Mouse (Mus musculus) kidney, adult 9 months (tissue): Measurements from ENCODE around the gene Gpa33.

Experiments used
- DNase-seq: peaks from one replicate; pipeline ENCODE4 v3.0.0; 2022

The Gpa33 gene

DNA sequence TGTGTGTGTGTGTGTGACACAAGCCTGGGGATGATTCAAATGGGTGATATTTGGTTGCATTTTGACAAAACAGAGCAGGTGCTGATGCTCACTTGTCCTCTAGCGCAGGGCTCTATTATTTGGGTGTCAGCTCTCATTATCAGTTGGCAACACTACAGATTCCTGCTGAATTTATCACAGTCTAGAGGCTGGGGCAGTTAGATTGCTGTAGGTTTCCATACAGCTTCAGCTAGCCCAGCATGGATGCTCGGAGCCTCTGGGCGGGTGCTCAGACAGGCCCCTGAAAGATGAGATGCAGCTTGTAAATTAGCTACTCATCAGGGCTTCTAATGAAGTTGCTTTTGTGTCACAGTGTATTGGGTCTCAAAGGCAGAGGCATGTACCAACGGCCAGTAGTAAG lies 37.4 kb downstream of the Gpa33 start:
- no peak for DNase-seq

DNA sequence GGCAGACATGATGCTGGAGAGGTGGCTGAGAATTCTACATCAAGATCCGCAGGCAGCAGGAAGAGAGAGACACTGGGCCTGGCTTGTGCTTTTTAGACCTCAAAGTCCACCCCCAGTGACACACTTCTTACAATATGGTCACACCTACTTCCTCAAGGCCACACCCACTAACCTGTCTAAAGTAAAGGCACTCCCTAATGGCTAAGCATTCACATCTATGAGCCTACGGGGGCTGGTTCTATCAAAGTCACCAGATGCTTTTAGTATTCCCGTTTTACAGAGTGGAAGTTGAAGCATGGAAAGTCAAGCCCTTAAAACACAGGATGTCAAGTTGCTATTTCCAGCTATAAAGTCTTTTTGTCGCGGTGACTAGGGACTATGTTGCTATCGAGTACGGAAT lies 38.0 kb downstream of the Gpa33 start:
- no peak for DNase-seq

DNA sequence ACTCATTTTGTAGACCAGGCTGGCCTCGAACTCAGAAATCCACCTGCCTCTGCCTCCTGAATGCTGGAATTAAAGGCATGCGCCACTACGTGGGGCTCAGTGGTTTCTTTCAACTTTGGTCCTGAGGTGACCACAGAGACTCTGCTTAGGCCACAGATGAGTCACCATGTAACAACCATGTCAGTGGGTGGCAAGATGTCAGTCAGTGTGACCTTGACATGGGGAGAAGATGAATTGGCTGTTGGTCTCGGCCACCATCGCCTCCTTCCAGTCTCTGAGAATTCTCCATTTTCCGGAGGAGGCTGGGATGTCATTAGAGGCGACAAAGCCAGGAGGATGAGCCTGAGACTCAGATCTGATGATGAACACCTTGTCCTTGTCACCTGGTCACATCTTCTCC lies 39.7 kb downstream of the Gpa33 start:
- DNase-seq = no peak

DNA sequence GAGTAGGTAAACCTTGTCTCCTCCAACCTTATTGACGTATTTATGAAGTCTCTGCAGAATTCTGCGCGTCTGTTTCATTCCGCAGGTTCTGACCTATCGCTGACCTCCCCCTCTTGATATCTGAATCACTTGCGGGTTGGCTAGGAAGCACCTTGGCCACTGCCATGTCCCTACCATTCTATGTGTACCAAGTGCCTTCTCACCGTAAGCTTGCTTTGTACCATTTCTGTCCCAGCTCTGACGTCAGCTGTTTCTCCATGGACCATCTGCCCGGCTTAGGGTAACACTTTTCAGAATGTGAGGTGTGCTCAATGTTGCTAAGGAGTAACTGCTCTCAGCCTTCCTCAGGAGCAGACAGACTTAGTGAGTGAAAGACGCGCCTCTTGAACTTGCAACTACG lies 40.8 kb downstream of the Gpa33 start:
- DNase-seq = no peak

DNA sequence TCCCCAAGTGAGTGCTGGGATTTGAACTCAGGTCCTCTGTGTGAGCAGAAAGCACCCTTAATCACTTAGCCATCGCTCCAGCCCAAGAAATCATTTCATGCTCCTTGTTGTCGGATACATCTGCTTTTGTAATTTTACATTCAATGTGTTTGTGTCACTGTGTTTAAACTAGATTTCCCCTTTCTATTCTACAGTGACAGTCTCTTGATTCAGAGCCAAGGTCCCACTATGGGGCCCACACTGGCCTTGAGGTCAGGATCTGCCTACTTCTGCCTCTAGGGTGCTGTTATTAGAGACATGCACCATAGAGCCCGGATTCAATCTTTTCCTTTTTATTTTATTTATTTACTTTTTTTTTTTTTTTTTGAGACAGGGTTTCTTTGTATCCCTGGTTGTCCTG lies 43.0 kb downstream of the Gpa33 start:
- no peak for DNase-seq

DNA sequence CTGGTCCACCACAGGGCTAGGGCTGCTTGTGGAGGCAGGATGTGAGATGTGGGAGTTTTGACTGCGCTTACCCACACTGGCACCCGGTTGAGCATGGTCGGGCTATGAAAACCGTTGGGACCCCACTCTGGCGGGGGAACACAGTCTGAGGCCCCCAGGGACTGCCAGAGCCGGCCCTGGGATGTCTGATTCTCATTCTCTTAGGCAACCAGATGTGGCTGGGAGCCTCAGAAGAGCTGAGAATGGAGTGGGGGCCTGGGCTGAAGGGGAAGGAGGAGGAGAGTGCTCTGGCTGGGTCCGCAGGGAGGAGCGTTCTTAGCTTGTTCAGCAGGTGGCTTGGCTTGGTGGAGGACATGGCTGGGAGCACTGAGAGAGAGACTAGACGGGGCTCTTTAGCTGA lies 43.6 kb downstream of the Gpa33 start:
- DNase-seq = no peak

DNA sequence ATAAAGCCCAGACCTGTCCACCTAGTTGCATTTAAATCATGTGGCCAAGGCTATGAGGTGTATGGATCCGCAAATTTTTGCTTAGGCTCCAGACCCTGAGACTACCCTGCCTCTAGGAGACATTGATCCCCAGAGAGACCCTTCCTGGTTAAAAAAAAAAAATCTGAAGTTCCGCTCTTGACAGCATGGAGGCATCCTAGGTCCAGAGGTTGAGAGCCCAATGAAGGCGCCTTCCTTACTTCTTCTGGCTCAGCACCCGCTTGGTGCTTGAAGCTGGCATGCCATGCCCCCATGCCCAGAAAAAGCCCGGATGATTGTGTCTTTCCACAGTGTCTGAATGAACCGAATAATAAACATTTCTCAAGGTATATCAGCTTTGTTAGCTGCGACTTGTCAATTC lies 51.5 kb downstream of the Gpa33 start:
- DNase-seq = no peak

DNA sequence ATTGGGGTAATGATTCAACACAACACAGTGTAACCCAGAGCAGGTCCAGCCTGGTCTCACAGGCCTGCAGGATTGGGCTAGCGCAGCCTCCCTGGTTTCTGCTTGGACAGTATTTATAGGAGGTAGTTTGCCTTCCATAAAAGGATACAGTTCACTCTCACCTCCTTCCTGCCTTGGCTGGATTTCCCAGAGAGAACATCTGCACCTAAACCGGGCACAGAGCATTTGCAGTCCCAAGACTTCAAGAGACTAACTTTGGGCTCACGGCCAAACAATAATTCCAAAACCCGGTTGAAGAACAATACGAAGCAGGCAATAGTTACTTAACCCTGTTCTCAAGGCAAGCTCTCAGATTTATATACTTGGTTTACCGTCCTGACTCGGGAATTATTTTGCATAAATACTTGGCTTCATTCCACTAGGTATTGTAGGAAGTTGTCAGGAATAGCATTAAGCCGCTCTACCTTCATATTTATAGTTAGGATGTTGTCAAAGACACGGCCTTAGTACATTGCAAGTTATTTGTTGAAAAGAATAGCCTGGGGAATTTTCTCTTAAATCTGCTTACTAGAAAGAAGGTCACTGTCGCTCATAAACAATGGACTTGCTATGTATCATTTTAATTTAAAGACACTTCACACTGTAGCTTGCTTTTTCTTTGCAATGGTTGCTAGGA lies 53.1 kb downstream of the Gpa33 start:
- DNase-seq = no peak

DNA sequence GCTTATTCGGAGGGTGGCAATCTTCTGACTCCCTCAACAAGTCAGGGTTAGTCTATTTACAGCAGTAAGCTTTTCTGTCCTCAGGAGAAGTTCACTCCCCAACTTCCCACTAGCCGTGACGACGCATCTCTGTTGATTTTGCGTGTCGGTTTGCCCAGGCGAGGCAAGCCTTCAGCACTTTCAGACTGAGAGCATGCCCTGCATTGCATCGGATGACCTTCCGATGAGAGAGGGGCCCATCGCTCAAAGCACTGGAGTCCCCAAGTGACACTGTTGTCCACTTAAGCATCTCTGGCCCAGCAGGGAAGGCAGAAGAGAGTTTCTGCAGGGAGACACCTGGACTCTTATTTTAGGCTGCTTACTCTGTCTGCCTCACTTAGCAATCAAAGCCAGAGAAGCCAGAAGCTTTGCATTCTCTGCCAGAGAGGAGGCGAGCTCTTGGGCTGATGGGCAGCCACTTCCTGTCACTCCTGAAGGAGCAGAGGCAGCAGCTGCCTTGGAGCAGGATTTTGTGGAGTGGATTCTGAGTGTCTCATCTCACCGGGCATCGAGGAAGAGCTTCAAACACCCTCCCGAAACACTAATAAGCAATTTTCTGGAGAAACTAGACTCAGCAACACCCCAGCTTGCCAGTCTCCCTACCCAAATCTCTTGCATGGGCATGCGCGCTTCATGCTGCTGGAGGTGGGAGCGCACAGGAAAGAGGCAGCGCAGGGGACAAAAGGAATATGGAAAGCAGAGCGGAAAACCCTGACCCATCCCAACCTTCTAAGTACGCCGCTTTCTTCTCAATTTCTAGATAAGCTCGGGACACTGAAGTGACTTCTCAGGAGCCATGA lies 54.6 kb downstream of the Gpa33 start:
- DNase-seq = no peak

DNA sequence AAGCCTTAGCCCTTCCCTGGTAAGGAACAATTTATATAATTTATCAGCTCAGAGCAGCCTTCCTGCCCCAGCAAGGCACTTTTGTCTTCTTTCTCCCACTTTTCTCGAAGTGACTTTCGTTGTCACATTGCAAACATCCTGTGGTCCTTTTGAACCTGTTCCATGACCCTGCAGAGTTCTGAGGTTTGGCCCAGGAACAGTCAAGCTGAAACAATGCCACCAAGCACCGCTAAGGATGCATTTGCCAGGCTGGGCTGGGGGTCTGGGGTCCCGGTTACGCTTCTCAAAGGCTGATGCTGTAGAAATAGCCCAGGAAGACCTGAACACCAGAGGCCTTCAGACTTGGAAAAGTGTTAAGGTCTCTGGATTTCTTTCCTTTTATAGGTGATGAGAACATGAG lies 55.3 kb downstream of the Gpa33 start:
- DNase-seq = no peak

DNA sequence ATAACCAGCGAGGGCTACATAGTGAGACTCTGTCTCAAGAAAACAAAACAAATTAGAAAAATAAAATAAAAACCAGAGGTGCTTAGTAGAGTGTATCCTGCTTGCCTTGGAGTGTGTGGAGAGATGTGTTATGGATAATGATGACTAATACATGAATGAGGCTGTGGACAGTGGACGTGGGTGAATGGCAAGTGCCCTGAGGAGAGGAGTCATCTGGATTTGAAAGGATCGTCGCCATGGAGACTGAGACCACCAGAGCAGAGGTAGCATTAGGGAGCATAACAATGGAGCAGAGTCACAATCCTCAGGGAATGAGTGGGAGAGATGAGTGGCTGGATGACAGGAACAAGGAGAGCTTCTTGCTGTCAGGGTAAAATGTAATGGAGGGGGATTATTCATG lies 59.8 kb downstream of the Gpa33 start:
- DNase-seq = no peak

DNA sequence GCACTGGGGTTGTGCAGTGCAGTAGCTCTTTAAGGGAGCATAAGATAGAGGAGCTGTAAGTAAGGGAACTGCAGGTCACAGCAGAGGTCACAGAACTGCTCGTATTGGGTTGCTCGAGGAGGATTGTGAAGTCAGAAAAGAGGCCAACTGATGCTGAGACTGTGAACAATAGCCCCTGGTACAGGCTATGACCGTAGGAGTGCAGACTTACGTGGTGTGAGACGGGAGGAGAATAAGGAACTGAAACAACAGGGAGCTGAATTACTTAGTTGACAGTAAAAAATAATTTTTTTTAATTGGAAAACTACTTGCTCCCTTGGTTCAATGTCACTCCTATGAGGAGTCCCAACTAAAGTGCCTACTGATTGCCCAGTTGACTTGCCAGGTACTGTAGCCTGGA lies 74.1 kb downstream of the Gpa33 start:
- no peak for DNase-seq

DNA sequence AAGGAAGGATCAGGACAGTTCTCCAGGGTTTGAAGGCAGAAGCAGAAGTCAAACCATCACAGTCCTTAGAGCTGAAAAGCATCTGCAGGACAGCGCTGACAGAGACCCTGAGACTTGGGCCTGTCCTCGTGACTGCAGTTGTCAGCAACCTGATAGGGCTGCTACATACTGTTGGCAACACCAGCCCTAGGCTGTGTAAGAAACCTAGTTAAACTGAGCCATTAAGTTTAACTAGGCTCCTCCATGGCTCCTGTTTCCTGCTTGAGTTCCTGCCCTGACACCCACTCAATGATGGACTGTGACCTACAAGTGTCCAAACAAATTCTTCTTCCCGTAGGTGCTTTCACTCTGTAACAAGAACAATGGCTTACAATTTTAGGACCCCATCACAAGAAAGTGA lies 75.1 kb downstream of the Gpa33 start:
- no peak for DNase-seq

DNA sequence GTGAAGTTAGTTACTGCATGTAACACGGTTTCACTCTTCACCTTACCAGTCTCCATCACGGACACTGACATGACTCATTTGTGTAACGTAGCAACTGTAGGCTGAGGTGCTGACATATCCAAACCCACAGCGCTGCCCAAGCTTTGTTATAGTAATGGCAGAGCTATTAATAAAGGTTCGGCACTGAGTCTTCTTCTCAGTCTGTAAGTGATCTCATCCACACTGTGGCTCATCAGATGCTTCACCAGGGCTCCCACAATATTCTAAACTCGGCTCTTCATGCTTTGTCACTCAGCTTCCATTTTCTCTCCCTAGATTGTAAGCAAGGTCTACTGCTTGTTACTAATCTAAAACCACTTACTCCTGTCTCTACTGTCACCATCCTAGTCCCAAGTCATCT lies 79.3 kb downstream of the Gpa33 start:
- DNase-seq = no peak

DNA sequence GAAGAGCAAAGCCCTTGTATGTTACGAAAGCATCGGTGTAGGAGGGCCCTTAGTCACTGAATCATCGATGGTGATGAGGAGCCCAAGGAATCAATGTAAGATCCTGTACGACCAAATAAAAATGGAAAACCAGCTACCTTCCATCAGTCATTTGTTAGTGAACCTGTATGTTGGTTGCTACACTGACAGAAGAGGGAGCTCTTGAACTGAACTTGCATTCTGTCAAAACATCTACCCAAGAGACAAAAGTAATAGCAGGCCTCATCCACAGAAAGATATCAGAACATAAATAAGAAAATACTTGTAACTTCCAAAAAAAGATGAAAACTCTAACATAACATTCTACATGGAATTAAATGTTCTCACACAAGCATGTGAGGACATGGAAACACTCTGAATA lies 84.1 kb downstream of the Gpa33 start:
- peak; percentile 32 for DNase-seq
